Mouse (Mus musculus): ENCODE measurements around the gene Dysf.

Gene Dysf

DNA sequence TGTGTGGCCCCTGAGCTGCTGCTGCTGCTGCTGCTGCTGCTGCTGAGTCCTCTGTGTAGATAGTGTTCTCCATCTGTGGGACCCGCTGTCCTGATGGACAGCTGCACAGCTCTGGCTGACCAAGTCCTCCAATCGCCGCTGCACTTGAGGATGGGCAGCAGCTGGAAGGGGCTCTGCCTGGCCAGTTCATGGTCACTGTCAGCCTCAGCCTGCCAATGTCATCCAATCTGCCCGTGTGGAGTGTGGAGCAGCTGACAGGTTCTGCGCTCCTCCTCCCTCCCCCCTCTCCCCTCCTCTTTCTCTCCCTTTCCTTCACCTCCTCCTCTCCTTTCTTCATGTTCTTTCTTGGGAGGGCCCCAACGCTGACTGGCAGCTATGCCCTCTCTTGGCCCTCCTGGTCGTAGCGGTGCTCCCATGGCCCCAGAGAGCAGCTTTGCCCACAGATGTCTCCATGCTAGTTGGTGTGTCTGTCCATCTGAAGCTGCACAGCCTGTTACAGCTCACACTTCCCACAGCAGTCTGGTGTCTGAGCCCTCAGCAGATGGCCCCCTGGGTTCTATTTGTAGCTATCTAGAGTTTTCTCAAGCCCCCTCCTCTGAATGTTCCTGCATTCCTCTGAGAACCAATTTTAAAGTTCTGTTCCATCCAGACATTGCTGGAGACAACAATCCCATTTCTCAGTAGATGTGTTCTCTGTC lies 223.8 kb downstream of the Dysf start:
- no peak for DNase-seq (ENCODE audit: low read depth)

DNA sequence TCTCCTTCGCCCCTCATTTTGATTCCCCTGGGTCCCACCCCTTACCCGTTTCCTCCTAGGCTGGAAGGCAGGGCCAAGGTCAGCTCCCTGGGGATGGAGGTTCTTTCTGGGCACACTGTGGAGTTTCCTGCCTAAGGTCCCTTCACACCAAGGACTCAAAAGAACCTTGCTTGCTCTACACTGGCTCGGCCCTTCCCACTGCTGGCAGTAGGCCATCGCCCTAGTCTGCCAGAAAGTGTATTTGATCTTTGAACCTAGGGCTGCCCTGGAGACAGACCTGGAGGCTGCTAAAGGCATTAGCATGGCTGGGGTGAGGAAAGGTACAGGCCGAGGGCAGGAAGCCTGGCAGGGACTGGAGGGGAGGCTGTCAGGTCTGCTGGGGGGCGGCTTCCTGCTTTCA lies 225.4 kb downstream of the Dysf start:
- no peak for DNase-seq (ENCODE audit: low read depth)

DNA sequence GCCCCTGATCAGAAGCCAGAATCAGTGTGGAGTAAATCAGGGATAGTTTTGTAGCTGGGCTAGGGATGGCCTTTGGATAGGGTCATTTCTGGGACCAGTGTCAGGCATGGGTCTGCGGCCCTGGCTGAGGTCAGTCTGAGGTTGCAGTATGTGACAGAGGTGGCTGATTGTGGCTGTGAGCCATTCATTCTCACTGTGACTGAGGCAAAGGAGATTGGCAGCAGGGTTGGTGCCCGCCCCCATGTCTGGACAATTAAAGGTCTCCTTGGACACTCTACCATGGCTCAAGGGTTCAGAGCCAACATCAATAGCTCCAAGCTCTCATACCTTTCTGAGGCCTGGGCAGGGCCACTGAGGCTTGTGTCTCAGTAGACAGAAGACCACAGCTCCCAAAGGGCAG lies 227.0 kb downstream of the Dysf start:
- DNase-seq (ENCODE audit: low read depth): no peak

DNA sequence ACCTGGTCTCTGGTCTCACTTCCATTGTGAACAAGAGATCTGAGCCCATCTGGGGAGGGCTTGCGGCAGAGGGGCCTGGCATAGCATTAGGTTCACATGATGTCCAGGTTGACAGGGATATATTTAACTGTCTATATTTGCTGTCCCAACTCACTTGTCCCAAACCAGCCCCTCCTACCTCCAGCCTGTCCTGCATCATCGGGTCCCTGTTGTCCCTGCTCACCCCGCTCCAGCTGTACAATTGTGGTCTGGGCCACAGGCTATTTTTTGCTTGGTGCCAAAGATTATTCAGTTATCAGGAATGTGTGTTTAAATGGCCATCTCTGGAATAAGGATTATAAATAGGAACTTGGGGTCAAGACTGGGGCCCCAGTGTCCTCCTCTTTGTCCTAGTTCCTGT lies 235.0 kb downstream of the Dysf start:
- no peak for DNase-seq (ENCODE audit: low read depth)

- no peak for DNase-seq (ENCODE audit: low read depth)
These were observed 237.8 kb downstream of the Dysf start for GRCm38 (mm10) chr6:84246101-84246760.

GRCm38 (mm10) chr6:84246979-84247378 lies 238.6 kb downstream of the Dysf start:
- no peak for DNase-seq (ENCODE audit: low read depth)
